Mouse (Mus musculus) heart, postnatal 10 days (tissue): ENCODE results near the gene Rasl11b. TPM values are rescaled to one million over a fixed set of nuclear protein-coding genes. Genes with fewer than 3 reads are reported as not detected.

Experiments
- DNase-seq, 2 experiments: peaks; one replicate each; pipeline ENCODE4 v3.0.0; 2021
- intact Hi-C: fragments of 180-260 bp; cut with DNase I; formaldehyde crosslinking; loops from one replicate; pipeline ENCODE4 v1.15.1; 2025
- total RNA-seq, 2 experiments: library from RNA; stranded (reverse); gene quantifications; 2 replicates each; pipeline ENCODE4 v1.2.3; 2021

Rasl11b gene
- total RNA-seq, 2 experiments from 2014 or later = 46.0 to 59.9 TPM

- intact Hi-C loops = no loop called here
- DNase-seq = no peak
Observed at GRCm38 (mm10) chr5:74244406-74245019, 49.4 kb downstream of the Rasl11b start.

GRCm38 (mm10) chr5:74245641-74246145 is 50.6 kb downstream of the Rasl11b start:
- DNase-seq = no peak

GRCm38 (mm10) chr5:74246453-74246852 is 51.4 kb downstream of the Rasl11b start:
- no peak for DNase-seq
- intact Hi-C loops = no loop called here

More at GRCm38 (mm10) chr5:74245641-74246145, 50.6 kb downstream of the Rasl11b start:
- intact Hi-C loops = no loop called here

- no peak for DNase-seq
- intact Hi-C loops = no loop called here
Observed at GRCm38 (mm10) chr5:74246971-74247370, 51.9 kb downstream of the Rasl11b start.

Other genes with a start within 250 kb of the Rasl11b start
- gene Usp46, start 126.9 kb upstream of the Rasl11b start, total RNA-seq = 10 to 100 TPM; 47.1 to 50.5 TPM